Mouse (Mus musculus): ENCODE results near the gene Kcnh4.

DNA sequence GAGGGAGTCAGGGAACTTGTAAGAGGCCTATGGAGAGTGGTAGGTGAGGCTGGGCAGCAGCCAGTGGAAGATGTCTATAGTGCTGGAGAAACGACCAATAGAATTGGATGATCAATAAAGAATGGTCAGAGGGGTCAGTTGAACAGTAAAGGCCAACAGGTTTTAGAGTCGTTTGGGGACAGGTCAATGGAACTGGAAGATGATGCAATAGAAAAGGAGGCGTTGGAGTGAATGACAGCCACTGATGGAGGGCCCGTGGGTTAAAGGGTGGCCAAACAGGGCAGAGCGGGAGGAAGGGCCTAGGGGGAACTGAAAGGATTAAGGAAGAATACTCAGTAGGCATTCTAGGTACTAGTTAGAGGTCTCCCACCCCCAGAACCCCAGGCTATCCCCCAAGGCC lies 12.6 kb downstream of the Kcnh4 start:
- TF ChIP-seq CTCF (IDR thresholded peaks at IDR 0.05) (no peak), POLR2A (IDR thresholded peaks at IDR 0.05; ENCODE audit: insufficient read depth, low read depth, low read length) (no peak), EP300 (IDR thresholded peaks at IDR 0.05; ENCODE audit: insufficient read depth, low read depth, low read length) (no peak)
